Mouse (Mus musculus) stomach, embryonic 15.5 days (tissue): ENCODE measurements around the gene Col1a1. TPM values are rescaled to one million over a fixed set of nuclear protein-coding genes. Genes with fewer than 3 reads are reported as not detected.

Experiments
- ATAC-seq: fragments of 200-750 bp; cut with Nextera tagmentation; 2 replicates; pipeline ENCODE4 v1.8.0; 2017; ENCODE audit warnings: low read depth, moderate number of reproducible peaks, moderate TSS enrichment; ENCODE audit not compliant: insufficient read depth, low FRiP score
- H3K27ac ChIP-seq: fragments of 300-500 bp; sonication (generic); 2 replicates; pipeline ENCODE4 v1.5.1; 2015; ENCODE audit warnings: mild to moderate bottlenecking, inconsistent platforms
- H3K27me3 ChIP-seq: fragments of 300-500 bp; sonication (generic); replicated peaks from 2 replicates; pipeline ENCODE4 v1.6.1; 2015; ENCODE audit warnings: inconsistent platforms
- H3K36me3 ChIP-seq: fragments of 300-500 bp; sonication (generic); 2 replicates; pipeline ENCODE4 v1.6.1; 2015; ENCODE audit warnings: inconsistent platforms
- H3K4me1 ChIP-seq: fragments of 300-500 bp; sonication (generic); 2 replicates; pipeline ENCODE4 v1.6.1; 2015; ENCODE audit warnings: inconsistent platforms
- H3K4me2 ChIP-seq: fragments of 300-500 bp; sonication (generic); 2 replicates; pipeline ENCODE4 v1.6.1; 2015; ENCODE audit warnings: mild to moderate bottlenecking, inconsistent platforms
- H3K4me3 ChIP-seq: fragments of 300-500 bp; sonication (generic); replicated peaks from 2 replicates; pipeline ENCODE4 v1.5.1; 2015; ENCODE audit warnings: inconsistent platforms
- H3K9ac ChIP-seq: fragments of 300-500 bp; sonication (generic); 2 replicates; pipeline ENCODE4 v1.6.1; 2015; ENCODE audit warnings: inconsistent platforms
- H3K9me3 ChIP-seq: fragments of 300-500 bp; sonication (generic); 2 replicates; pipeline ENCODE4 v1.6.1; 2016; ENCODE audit warnings: inconsistent platforms
- WGBS: fragments of 180-500 bp; shearing (Covaris S2); methylation state at CpG from one replicate; pipeline ENCODE4 v1.1.7; 2015; 5-methylcytosine and 5-hydroxymethylcytosine counted together
- polyA plus RNA-seq: library from polyadenylated mRNA; unstranded; fragments of >200 nt; fragmentation: Nextera tagmentation; extraction: Ambion mirVana; gene quantifications from 2 replicates; pipeline ENCODE4 v1.2.1, GENCODE M21; 2015

The Col1a1 gene
- 1,375 and 1,459 TPM in 2 replicates for polyA plus RNA-seq

DNA sequence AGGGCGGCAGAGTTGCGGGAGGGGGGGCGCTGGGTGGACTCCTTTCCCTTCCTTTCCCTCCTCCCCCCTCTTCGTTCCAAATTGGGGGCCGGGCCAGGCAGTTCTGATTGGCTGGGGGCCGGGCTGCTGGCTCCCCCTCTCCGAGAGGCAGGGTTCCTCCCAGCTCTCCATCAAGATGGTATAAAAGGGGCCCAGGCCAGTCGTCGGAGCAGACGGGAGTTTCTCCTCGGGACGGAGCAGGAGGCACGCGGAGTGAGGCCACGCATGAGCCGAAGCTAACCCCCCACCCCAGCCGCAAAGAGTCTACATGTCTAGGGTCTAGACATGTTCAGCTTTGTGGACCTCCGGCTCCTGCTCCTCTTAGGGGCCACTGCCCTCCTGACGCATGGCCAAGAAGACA is at the start of gene Col1a1:
Gene Col1a1 (plus strand): TSS at position 180 of the 400 bp plus-strand sequence.
- H3K36me3 ChIP-seq, result peaks cover 16% of the 10 kb centered on the region
- peak within 1 kb of the TSS; percentile 55 for H3K9ac ChIP-seq
- H3K4me1 ChIP-seq, result peaks cover 32% of the 10 kb centered on the region
- H3K4me3 ChIP-seq, result peak within 1 kb of the TSS; percentile 57
- WGBS, result 14% methylated on average over 19 of the region's 19 CpGs
- H3K27ac ChIP-seq, result peak within 1 kb of the TSS; percentile 94
- peak; percentile 28 for ATAC-seq
- H3K27me3 ChIP-seq, result no peaks in the 10 kb centered on the region
- peak within 1 kb of the TSS; percentile 68 for H3K4me2 ChIP-seq
- no peaks in the 10 kb centered on the region for H3K9me3 ChIP-seq

GRCm38 (mm10) chr11:94891155-94891554 is 44.9 kb upstream of the Col1a1 start:
- no peaks in the 10 kb centered on the region for H3K9me3 ChIP-seq
- no peaks in the 10 kb centered on the region for H3K27me3 ChIP-seq
- no peak overlapping the region for H3K4me2 ChIP-seq
- no peak overlapping the region for H3K27ac ChIP-seq
- H3K36me3 ChIP-seq, result no peaks in the 10 kb centered on the region
- H3K9ac ChIP-seq, result no peak overlapping the region
- no peak for ATAC-seq
- WGBS, result 77% methylated on average over 6 of the region's 6 CpGs
- H3K4me3 ChIP-seq, result no peak overlapping the region
- H3K4me1 ChIP-seq, result 0 out of 2 replicates have a peak, but pooled peaks cover 3% of the 10 kb centered on the region

DNA sequence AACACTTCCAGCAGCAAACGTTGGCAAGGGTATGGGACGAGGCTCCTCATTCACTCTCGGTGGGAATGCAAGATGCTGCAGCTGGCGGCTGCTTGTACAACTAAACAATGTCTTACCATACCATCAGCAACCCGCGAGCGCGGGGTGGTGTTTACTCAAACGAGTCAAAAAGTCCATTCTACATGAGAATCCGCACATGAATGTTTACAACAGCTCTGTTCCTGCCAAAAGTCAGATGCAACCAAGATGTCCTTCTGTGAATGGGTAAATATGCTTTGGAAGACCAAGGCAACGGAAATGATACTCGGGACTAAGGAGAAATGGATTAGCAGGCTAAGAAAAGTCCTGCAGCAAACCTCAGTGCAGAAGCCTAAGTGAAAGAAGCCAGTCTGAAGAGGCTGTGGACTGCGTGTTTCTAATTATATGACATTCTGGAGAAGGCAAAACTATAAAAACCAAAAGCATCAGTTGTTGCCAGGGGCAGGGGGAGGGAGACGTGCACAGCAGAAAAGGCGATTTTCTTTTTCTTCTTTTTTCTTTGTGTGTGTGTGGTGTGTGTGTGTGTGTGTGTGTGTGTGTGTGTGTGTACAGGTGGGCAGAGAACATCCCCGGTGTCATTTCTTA is 39.2 kb upstream of the Col1a1 start:
- peak overlapping the region; percentile 79 for H3K27ac ChIP-seq
- no peaks in the 10 kb centered on the region for H3K9me3 ChIP-seq
- ATAC-seq, result peak; percentile 35; the same call in 1 of the 2 replicates
- peak overlapping the region; percentile 11; the same call in 1 of the 2 replicates for H3K4me2 ChIP-seq
- no peaks in the 10 kb centered on the region for H3K27me3 ChIP-seq
- no peak overlapping the region for H3K4me3 ChIP-seq
- no peak overlapping the region for H3K9ac ChIP-seq
- no peaks in the 10 kb centered on the region for H3K36me3 ChIP-seq
- WGBS, result 39% methylated on average over 16 of the region's 16 CpGs
- 0 out of 2 replicates have a peak, but pooled peaks cover 9% of the 10 kb centered on the region for H3K4me1 ChIP-seq

GRCm38 (mm10) chr11:94901231-94901630 is 34.8 kb upstream of the Col1a1 start:
- no peaks in the 10 kb centered on the region for H3K9me3 ChIP-seq
- no peak overlapping the region for H3K4me3 ChIP-seq
- no peaks in the 10 kb centered on the region for H3K27me3 ChIP-seq
- H3K9ac ChIP-seq, result no peak overlapping the region
- 45% methylated on average over 2 of the region's 2 CpGs for WGBS
- no peak overlapping the region for H3K27ac ChIP-seq
- 0 out of 2 replicates have a peak, but pooled peaks cover 6% of the 10 kb centered on the region for H3K4me1 ChIP-seq
- no peak overlapping the region for H3K4me2 ChIP-seq
- no peak for ATAC-seq
- no peaks in the 10 kb centered on the region for H3K36me3 ChIP-seq

- 86% methylated on average over 3 of the region's 3 CpGs for WGBS
- Histone ChIP-seq H3K9me3 (no peaks in the 10 kb centered on the region), H3K27ac (no peak overlapping the region), H3K9ac (no peak overlapping the region), H3K4me2 (no peak overlapping the region), H3K36me3 (no peaks in the 10 kb centered on the region), H3K4me3 (no peak overlapping the region), H3K27me3 (no peaks in the 10 kb centered on the region), H3K4me1 (no peaks in the 10 kb centered on the region)
- no peak for ATAC-seq
These were observed 31.7 kb upstream of the Col1a1 start for GRCm38 (mm10) chr11:94904306-94904705.

- Histone ChIP-seq H3K36me3 (no peaks in the 10 kb centered on the region), H3K4me3 (no peak overlapping the region), H3K9me3 (no peaks in the 10 kb centered on the region), H3K4me2 (no peak overlapping the region), H3K4me1 (peaks cover 17% of the 10 kb centered on the region), H3K27me3 (no peaks in the 10 kb centered on the region), H3K9ac (no peak overlapping the region), H3K27ac (no peak overlapping the region)
- ATAC-seq, result no peak
- 88% methylated on average over 5 of the region's 5 CpGs for WGBS
These were observed 25.1 kb upstream of the Col1a1 start for GRCm38 (mm10) chr11:94910971-94911370.

- no peak for ATAC-seq
- H3K27ac ChIP-seq, result no peak overlapping the region
- H3K36me3 ChIP-seq, result no peaks in the 10 kb centered on the region
- no peak overlapping the region for H3K4me2 ChIP-seq
- H3K9me3 ChIP-seq, result no peaks in the 10 kb centered on the region
- H3K4me1 ChIP-seq, result peaks cover 26% of the 10 kb centered on the region
- 63% methylated on average over 3 of the region's 3 CpGs for WGBS
- H3K27me3 ChIP-seq, result no peaks in the 10 kb centered on the region
- no peak overlapping the region for H3K4me3 ChIP-seq
- H3K9ac ChIP-seq, result no peak overlapping the region
These were observed 23.5 kb upstream of the Col1a1 start for GRCm38 (mm10) chr11:94912568-94912967.

DNA sequence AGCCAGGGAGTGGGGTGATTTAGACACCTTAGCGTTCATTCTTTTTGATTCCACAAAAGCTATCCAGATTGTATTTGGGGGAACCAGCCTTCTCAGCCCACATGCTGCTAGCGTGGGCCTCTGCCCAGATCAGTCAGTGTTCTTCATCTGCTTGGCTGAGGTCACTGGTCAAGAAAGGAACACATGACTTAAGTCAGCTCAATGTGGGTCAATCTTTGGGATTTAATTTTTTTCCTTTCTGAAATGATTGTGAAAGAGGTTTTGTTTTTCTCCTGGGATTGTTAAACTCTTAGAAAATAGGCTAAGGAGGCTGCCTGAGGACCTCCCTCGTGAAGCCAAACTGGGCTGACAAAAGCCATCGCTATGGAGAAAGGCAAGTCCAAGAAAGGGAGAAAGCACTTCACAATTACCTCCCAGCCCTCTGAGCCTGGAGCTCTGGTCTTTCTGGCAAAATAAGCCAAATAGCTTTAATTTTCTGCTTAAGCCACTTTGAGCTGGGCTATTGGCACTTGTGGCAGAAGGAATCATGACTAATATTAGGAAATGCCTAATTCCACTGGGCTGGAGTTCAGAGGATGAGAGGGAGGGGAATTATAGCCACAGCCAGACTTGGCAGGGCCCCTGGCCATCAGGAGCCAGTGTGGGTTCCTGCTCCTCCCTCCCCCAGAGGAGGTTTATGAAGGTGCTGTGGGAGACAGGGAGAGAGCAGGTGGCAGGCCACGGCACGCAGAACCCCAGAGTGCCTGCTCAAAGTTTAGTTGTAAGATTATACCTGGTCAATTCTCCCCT is 22.5 kb upstream of the Col1a1 start:
- no peaks in the 10 kb centered on the region for H3K36me3 ChIP-seq
- H3K4me3 ChIP-seq, result no peak overlapping the region
- H3K27me3 ChIP-seq, result no peaks in the 10 kb centered on the region
- no peak overlapping the region for H3K9ac ChIP-seq
- H3K27ac ChIP-seq, result no peak overlapping the region; the same call in 1 of the 2 replicates
- no peak overlapping the region for H3K4me2 ChIP-seq
- H3K4me1 ChIP-seq, result peaks cover 26% of the 10 kb centered on the region
- 59% methylated on average over 6 of the region's 6 CpGs for WGBS
- H3K9me3 ChIP-seq, result no peaks in the 10 kb centered on the region
- no peak for ATAC-seq

DNA sequence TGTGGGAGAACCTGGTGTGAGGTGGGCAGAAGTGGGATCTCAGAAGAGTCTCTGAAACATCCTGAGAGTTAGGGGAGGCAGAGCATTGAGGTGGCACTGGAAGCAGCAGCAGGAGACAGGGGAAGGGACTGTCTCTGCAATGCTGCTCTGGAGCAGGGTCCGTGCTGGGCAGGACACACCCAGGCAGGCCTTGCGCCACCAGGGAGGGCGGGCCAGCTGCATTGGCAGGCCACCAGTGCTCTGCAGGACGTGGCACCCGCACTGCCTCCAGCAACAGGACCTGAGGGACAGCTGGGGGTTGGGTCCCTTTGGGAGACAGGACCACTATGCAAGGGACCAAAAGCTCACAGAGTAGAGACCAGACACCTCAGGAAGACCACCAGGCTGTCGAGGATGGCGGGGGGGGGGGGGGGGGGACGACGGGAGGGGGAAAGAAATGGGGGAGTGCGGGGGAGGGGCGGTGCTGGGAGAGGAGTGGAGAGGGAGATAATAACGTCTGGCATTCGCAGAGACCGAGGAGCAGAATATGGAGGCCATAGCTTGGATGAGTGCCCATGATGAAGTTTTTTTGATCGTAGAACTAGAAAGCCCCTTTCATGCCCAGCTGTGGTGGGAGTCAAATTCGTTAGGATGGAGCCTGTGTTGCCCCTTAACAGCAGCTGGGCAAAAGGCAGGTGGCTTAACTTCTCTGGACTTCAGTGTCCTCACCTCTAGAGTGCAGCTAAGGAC is 20.2 kb upstream of the Col1a1 start:
- Histone ChIP-seq H3K9me3 (no peaks in the 10 kb centered on the region), H3K27me3 (no peaks in the 10 kb centered on the region), H3K4me3 (no peak overlapping the region), H3K4me1 (peaks cover 26% of the 10 kb centered on the region), H3K27ac (peak overlapping the region; percentile 60), H3K9ac (no peak overlapping the region), H3K36me3 (no peaks in the 10 kb centered on the region), H3K4me2 (no peak overlapping the region)
- peak; percentile 6; the same call in 1 of the 2 replicates for ATAC-seq
- WGBS, result 29% methylated on average over 13 of the region's 16 CpGs

GRCm38 (mm10) chr11:94916477-94916876 is 19.5 kb upstream of the Col1a1 start:
- H3K4me1 ChIP-seq, result peaks cover 31% of the 10 kb centered on the region
- H3K4me3 ChIP-seq, result no peak overlapping the region
- H3K27me3 ChIP-seq, result no peaks in the 10 kb centered on the region
- no peaks in the 10 kb centered on the region for H3K36me3 ChIP-seq
- peak overlapping the region; percentile 60 for H3K27ac ChIP-seq
- no peak overlapping the region for H3K9ac ChIP-seq
- no peaks in the 10 kb centered on the region for H3K9me3 ChIP-seq
- H3K4me2 ChIP-seq, result no peak overlapping the region
- ATAC-seq, result peak; percentile 54
- WGBS, result 25% methylated on average over 4 of the region's 4 CpGs

- H3K27me3 ChIP-seq, result no peaks in the 10 kb centered on the region
- peaks cover 31% of the 10 kb centered on the region for H3K4me1 ChIP-seq
- no peak overlapping the region for H3K4me2 ChIP-seq
- peak overlapping the region; percentile 59 for H3K27ac ChIP-seq
- no peak; the same call in 1 of the 2 replicates for ATAC-seq
- no peak overlapping the region for H3K4me3 ChIP-seq
- no peak overlapping the region for H3K9ac ChIP-seq
- H3K36me3 ChIP-seq, result no peaks in the 10 kb centered on the region
- no peaks in the 10 kb centered on the region for H3K9me3 ChIP-seq
- WGBS, result 66% methylated on average over 6 of the region's 6 CpGs
These were observed 18.3 kb upstream of the Col1a1 start for GRCm38 (mm10) chr11:94917717-94918116.
